Mouse (Mus musculus) megakaryocyte progenitor cell, adult 5-6 weeks (primary cell): ENCODE results near the gene Copz2. TPM values are rescaled to one million over a fixed set of nuclear protein-coding genes. Genes with fewer than 3 reads are reported as not detected.
"Not testable (repeated sequence)": the region's sequence is repeated elsewhere in the genome, so short reads cannot be mapped to it uniquely, and the experiment has no call there.

Experiments
- ATAC-seq: replicated peaks from 2 replicates; pipeline ENCODE4 v1.8.0; 2016; ENCODE audit warnings: mild to moderate bottlenecking, moderate TSS enrichment, inconsistent platforms; ENCODE audit not compliant: poor library complexity
- total RNA-seq, 2 experiments: library from RNA; stranded (forward) in 1 of 2; stranded (reverse) in 1 of 2; fragments of 157-497, 149-512 nt in 1 of 2; fragments of 200-1000 nt in 1 of 2; gene quantifications; 2 replicates each; pipeline versions ENCODE4 v1.2.3 to v1.2.4; 2015 to 2017

Gene Copz2
- total RNA-seq, 2 experiments from 2014 or later = 3.3 to 6.5 TPM

GRCm38 (mm10) chr11:96828881-96829280 lies 20.8 kb upstream of the Copz2 start:
- no peak for ATAC-seq

GRCm38 (mm10) chr11:96829403-96829812 lies 20.3 kb upstream of the Copz2 start:
- peak; percentile 66 for ATAC-seq

DNA sequence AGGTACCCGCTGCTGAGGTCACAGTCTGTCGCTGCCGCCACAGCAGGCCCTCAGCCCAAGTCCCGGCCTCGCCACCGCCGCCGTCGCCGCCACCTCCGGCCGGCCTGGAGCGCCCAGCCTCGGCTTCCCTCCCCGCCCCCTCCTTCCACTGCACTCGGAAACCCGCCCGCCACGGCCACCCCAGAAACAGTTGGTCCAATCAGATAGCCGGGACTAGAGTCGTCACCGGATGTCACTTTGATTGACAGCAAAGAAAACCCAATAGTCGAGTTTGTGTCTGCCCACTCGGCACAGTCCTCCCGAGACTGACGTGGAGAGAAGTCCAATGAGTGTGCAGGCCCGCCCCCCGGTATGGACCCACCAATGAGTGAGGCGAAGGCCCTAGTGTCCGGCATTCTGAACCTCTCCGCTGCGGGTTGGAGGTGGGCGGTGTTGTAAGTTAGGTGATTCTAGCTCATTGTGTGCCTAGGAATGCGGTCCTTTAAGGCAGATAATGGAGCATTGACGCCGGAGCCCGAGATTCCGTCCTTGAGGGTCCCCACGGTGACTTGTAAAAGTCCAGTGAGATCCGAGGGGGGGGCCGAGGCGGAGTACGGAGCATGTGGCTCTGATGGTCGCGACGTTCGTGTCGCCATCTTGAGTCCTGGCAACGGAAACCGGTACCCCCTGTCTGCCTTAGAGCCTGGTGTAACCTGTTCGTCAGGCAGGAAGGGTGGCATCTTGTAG lies 19.7 kb upstream of the Copz2 start, which contains the start of gene Nfe2l1:
Nfe2l1 (minus strand) TSS at position 156 of the 726 bp plus-strand sequence.
- ATAC-seq = peak; percentile 91

DNA sequence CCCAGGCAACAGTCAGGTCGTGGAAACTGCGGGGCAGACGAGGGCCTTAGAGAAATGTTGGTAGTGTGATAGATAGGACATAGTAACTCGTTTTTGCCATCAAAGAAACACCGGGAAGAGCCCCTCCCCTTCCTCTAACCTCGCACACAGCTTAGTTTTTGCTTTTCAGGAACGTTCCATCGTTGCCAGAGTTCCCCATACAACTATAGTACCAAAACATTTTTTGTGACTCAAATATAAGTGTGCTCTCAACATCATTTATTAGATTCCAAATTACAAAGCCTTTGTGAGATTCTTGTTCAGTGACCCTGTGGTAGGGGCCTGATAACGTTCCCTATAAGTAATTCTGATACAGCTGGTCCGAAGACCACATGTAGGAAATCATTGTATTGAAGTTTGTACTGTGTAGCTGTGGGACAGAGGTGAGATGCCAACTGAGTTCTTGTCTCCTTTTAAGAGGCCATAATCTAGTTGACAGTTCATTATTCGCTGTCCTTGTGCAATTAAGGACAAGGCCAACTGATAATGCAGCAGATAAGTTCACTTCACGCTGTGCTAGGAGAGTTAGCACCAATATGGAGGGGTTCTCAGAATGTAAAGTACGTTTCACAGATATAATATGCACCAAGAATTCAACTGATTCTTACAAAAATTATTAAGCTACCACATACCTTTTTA lies 19.0 kb upstream of the Copz2 start:
- no peak for ATAC-seq

DNA sequence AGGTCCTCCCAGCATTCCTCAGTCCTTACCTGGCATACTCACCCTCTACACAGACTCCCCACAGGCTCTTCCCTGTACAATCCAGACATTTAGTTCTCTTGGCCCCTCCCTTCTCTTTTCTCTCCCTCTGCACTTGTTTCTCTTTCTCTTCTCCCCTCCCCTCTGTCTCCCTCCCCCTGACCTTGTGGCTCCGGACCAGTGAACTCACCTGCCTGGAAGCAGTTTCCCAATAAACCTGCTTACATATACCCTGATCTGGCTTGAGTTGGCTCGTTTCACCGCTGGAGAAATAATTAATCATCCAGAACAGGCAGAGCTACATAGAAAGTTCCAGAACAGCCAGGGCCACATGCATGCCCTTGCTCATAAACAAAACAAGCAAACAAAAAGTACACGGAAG lies 18.2 kb upstream of the Copz2 start:
- no peak for ATAC-seq

GRCm38 (mm10) chr11:96832541-96832940 lies 17.1 kb upstream of the Copz2 start:
- ATAC-seq = no peak

DNA sequence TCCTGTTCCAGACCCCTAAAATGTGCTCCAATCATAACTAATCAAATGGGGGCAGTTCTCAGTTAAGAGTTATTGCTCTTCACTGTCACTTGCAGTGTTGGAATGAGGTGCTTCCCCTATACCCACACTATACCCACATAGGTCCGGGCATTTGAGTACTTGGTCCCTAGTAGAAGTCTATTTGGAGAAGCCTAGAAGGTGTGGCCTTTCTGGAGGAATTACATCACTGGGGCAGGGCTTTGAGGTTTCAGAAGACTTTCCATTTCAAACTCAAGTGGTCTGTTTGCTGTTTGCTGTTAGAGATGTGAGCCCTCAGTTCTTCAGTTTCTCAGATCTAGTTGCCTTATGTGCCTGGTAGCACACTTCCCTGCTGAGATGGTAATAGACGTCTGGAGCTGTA lies 16.7 kb upstream of the Copz2 start:
- no peak for ATAC-seq

- ATAC-seq = no peak
Measured at GRCm38 (mm10) chr11:96834127-96834526, 15.5 kb upstream of the Copz2 start.

DNA sequence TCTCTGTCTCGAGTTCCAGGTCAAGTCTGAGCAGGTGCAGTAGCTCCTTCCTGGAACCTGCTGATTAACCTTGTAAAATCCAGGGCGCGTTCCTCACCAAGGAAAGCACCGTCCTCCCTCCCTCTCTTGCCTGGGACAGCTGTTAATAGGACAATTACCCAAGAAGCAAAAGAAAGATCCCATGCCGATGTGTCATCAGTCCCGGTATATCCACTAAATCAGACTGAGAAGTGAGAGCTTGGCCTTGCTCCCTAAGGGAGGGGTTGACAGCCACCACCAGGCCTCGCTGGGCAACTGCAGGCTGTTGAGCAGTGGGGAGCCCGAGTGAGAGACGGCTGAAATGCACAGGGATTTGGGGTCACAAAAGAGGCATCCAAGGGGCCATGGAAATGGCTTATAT lies 12.4 kb upstream of the Copz2 start:
- ATAC-seq = peak; percentile 75

GRCm38 (mm10) chr11:96838341-96838740 lies 11.3 kb upstream of the Copz2 start:
- ATAC-seq = no peak

DNA sequence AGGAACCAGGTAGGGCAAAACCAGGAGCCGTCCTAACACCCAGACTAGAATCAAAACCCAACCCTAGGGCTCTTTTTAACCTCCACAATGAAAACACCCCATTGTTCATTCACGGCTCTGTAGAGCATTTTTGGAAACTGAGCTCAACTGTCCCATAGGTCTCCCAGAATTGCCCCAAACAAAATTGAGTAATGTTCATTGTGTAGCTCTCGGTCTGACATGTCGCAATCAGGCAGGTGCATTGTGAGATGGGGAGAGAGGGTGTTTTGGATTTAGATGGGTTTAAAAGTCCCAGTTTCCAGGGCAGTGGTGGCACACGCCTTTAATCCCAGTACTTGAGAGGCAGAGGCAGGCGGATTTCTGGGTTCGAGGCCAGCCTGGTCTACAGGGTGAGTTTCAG lies 10.2 kb upstream of the Copz2 start:
- no peak for ATAC-seq

DNA sequence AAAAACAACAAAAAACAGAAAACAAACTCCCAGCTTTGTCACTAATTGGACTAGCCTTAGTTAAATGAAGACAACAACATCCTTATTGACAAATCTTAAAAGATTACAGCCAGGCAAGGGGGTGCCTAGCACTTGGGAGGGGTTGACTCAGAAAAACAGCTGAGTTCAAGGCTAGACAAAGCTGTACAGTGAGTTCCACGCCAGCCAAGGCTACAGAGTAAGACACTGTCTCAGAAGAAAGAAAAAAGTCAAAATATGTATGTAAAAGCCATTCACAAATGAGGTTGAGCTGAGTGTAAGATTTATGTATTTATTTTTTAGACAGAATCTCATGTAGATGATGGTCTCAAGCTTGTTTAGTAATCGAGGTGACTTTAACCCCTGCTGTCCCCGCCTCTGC lies 9.8 kb upstream of the Copz2 start:
- no peak for ATAC-seq

DNA sequence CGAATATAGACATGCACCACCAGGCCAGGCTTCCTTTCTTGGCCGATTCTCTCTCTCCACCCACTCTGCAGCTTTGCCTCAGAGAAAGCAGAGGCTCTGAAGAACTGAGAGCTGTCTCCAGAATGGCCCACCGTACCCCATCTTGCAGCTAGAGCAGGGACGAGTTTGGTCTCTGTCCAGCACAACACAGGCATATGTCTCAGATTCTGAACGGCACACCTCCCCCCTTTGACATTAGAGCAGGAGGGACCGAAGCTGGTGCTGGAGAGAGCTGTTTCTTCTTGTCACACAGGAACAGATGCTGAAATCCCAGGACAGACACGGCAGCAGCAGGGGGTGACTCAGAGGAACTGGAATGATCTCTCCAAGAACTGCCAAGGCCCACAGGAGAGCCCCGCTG lies 9.4 kb upstream of the Copz2 start:
- no peak for ATAC-seq

- no peak for ATAC-seq
Measured at GRCm38 (mm10) chr11:96843627-96844026, 6.0 kb upstream of the Copz2 start.

- no peak for ATAC-seq
Measured at GRCm38 (mm10) chr11:96847240-96847639, 2.4 kb upstream of the Copz2 start.

- ATAC-seq = no peak
Measured at GRCm38 (mm10) chr11:96848694-96849093, 976 bp upstream of the Copz2 start.

DNA sequence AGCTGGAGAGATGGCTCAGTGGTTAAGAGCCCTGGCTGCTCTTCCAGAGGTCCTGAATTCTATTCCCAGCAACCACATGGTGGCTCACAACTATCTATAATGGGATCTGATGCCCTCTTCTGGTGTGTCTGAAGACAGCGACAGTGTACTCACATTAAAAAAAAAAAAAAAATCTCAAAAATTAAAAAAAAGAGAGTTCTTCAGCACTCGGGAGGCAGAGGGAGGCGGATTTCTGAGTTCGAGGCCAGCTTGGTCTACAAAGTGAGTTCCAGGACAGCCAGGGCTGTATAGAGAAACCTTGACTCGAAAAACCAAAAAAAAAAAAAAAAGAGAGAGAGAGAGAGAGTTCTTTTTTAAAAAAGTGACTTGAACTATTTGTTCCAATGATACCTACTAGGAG lies 525 bp upstream of the Copz2 start:
- not testable (repeated sequence) for ATAC-seq

- no peak for ATAC-seq
Measured at GRCm38 (mm10) chr11:96857446-96857845, 7.8 kb downstream of the Copz2 start.

DNA sequence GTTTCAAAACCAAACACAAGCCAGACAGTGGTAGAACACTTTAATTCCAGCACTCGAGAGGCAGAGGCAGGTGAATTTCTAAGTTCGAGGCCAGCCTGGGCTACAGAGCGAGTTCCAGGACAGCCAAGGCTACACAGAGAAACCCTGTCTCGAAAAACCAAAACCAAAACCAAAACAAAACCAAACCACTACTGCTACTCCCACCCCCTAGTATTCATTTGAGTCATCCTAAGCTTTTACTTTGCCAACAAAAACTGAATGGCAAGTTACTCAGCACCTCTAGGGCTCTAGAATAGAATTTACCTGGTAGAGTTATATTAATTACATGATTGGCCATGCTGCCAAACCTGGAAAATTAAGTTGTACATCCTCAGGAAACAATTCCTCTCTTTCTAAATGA lies 10.0 kb downstream of the Copz2 start:
- no peak for ATAC-seq

GRCm38 (mm10) chr11:96860564-96860963 lies 10.9 kb downstream of the Copz2 start:
- ATAC-seq = peak; percentile 74

GRCm38 (mm10) chr11:96861446-96861845 lies 11.8 kb downstream of the Copz2 start:
- ATAC-seq = no peak

- ATAC-seq = peak; percentile 98
Measured at GRCm38 (mm10) chr11:96861878-96862289, 12.2 kb downstream of the Copz2 start.
